ENCODE assay signal across 24 mouse cellular contexts in the genomic region with DNA sequence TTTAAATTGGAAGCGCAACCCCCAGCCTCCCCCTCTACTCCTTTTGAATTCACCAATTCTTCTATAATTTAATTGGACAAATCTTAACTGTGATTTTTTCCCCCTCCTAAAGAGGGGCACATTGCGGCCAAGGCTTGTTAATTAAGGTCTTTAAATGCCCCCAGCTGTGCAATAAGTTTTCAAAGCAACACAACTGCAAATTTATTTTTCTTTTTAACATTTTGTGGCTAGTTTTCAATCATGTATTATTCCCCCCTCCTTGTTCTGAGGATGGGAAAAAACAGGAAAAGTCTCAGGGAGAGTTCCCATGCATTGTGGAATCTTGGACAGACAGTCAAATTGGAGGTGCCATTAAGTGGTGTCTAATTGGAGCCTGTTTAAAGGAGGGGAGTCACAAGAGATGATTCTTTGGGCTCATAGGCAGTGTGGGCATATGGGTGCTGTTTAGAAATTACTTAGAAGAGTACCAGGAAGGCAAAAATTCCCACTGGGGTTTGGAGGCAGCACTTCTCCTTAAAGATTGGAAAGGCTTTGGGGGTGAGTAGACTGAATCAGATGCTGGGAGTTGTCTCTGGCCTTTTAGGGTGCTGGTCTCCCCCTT.
DNase-seq lines count a peak whose midpoint lies in the region; ATAC-seq and TF ChIP-seq lines count a peak whose summit lies in the region.
"Had no signal": no experiment of that assay in that cellular context is flagged by ENCODE, and none has a peak within 500 bp of the region (broad histone marks: within the 10 kb centered on the region; RNA-seq: fewer than 3 reads in every experiment).

No protein-coding gene starts in this region.

- H3K4me1 ChIP-seq in forebrain, embryonic 10.5 days = peaks cover 48% of the 10 kb centered on the region
- H3K4me1 ChIP-seq in forebrain, postnatal 0 days (ENCODE audit: insufficient read depth) = peaks cover 7% of the 10 kb centered on the region; the same call in 1 of the 2 replicates
- H3K4me1 ChIP-seq in forebrain, embryonic 12.5 days = peaks cover 28% of the 10 kb centered on the region
- peaks cover 29% of the 10 kb centered on the region for H3K4me1 ChIP-seq in forebrain, embryonic 15.5 days
- H3K4me1 ChIP-seq: embryonic facial prominence, embryonic 13.5 days had no signal

- H3K9ac ChIP-seq in forebrain, postnatal 0 days = no peak overlapping the region
- no peak overlapping the region for H3K9ac ChIP-seq in forebrain, embryonic 12.5 days
- H3K9ac ChIP-seq in forebrain, embryonic 15.5 days (replicated peaks) = no peak overlapping the region
- H3K9ac ChIP-seq: embryonic facial prominence, embryonic 13.5 days; hindbrain, embryonic 12.5 days; hindbrain, embryonic 15.5 days had no signal

- no peaks in the 10 kb centered on the region; the same call in 1 of the 2 replicates for H3K27me3 ChIP-seq in forebrain, embryonic 10.5 days (ENCODE audit: poor library complexity, severe bottlenecking)
- no peaks in the 10 kb centered on the region for H3K27me3 ChIP-seq in forebrain, postnatal 0 days (ENCODE audit: insufficient read depth, low read length)
- H3K27me3 ChIP-seq in forebrain, embryonic 12.5 days = no peaks in the 10 kb centered on the region
- H3K27me3 ChIP-seq in forebrain, embryonic 15.5 days = no peaks in the 10 kb centered on the region
- H3K27me3 ChIP-seq: hindbrain, embryonic 12.5 days; hindbrain, embryonic 15.5 days had no signal

- no peak overlapping the region for H3K4me2 ChIP-seq in forebrain, postnatal 0 days (ENCODE audit: low read depth)
- no peak overlapping the region for H3K4me2 ChIP-seq in forebrain, embryonic 12.5 days
- no peak overlapping the region for H3K4me2 ChIP-seq in forebrain, embryonic 15.5 days (replicated peaks)
- H3K4me2 ChIP-seq: embryonic facial prominence, embryonic 13.5 days; heart, embryonic 11.5 days; hindbrain, embryonic 12.5 days; hindbrain, embryonic 15.5 days had no signal

- no peaks in the 10 kb centered on the region for H3K9me3 ChIP-seq in forebrain, embryonic 10.5 days
- no peaks in the 10 kb centered on the region for H3K9me3 ChIP-seq in forebrain, postnatal 0 days (ENCODE audit: low read length)
- H3K9me3 ChIP-seq in forebrain, embryonic 12.5 days = no peaks in the 10 kb centered on the region
- no peaks in the 10 kb centered on the region for H3K9me3 ChIP-seq in forebrain, embryonic 15.5 days
- H3K9me3 ChIP-seq: embryonic facial prominence, embryonic 10.5 days; embryonic facial prominence, embryonic 13.5 days; hindbrain, embryonic 12.5 days; hindbrain, embryonic 15.5 days had no signal

- TF ChIP-seq CTCF in forebrain, postnatal 0 days (IDR thresholded peaks at IDR 0.05; ENCODE audit: low read depth) = no peak

- no peak for ATAC-seq in forebrain, postnatal 0 days
- ATAC-seq in forebrain, embryonic 12.5 days (ENCODE audit: low FRiP score) = peak; percentile 57; the same call in 1 of the 2 replicates
- 0 out of 2 replicates have a peak, but pooled peaks have one; percentile 52 for ATAC-seq in forebrain, embryonic 15.5 days (replicated peaks)
- ATAC-seq: activated CD4-positive, CD25-positive, alpha-beta regulatory T cell, adult 4 months; intestine, postnatal 0 days had no signal

- DNase-seq in forebrain, embryonic 10.5 days (ENCODE audit: extremely low spot score, low spot score) = no peak
- no peak for DNase-seq in forebrain, postnatal 0 days
- DNase-seq in embryo, embryonic 11 days = no peak
- no peak for DNase-seq in frontal cortex, postnatal 14 days (ENCODE audit: low spot score in 2 of 2)
- DNase-seq: adrenal gland, adult 8-10 months; adrenal gland, postnatal 25 days; cerebellum, adult 11 months; cerebellum, adult 2 months; cerebellum, adult 9-11 months; cerebellum, postnatal 25 days; gastrocnemius, postnatal 10 days; gastrocnemius, postnatal 36 days; heart, adult 2 months; kidney, adult 2 months had no signal

- WGBS in forebrain, embryonic 10.5 days = 54% methylated on average over 2 of the region's 2 CpGs
- 24% methylated on average over 2 of the region's 2 CpGs for WGBS in forebrain, postnatal 0 days
- WGBS in forebrain, embryonic 12.5 days = 25% methylated on average over 2 of the region's 2 CpGs
- 8% methylated on average over 2 of the region's 2 CpGs for WGBS in forebrain, embryonic 15.5 days

- no peak overlapping the region for H3K4me3 ChIP-seq in forebrain, embryonic 10.5 days
- H3K4me3 ChIP-seq in forebrain, postnatal 0 days (ENCODE audit: low read depth, low read length) = no peak overlapping the region
- H3K4me3 ChIP-seq in forebrain, embryonic 12.5 days (replicated peaks) = no peak overlapping the region
- H3K4me3 ChIP-seq in forebrain, embryonic 15.5 days = no peak overlapping the region
- H3K4me3 ChIP-seq: embryonic facial prominence, embryonic 10.5 days; embryonic facial prominence, embryonic 13.5 days; erythroblast, embryonic 14.5 days; heart, adult 2 months; hindbrain, embryonic 12.5 days; hindbrain, embryonic 15.5 days had no signal

- H3K27ac ChIP-seq in forebrain, embryonic 10.5 days = peak overlapping the region; percentile 82
- H3K27ac ChIP-seq in forebrain, postnatal 0 days (ENCODE audit: low read depth, low read length) = no peak overlapping the region
- peak overlapping the region; percentile 83 for H3K27ac ChIP-seq in forebrain, embryonic 12.5 days
- H3K27ac ChIP-seq in forebrain, embryonic 15.5 days (replicated peaks) = peak overlapping the region; percentile 61
- H3K27ac ChIP-seq: embryonic facial prominence, embryonic 10.5 days; embryonic facial prominence, embryonic 13.5 days; heart, adult 2 months; hindbrain, embryonic 12.5 days; hindbrain, embryonic 15.5 days had no signal

- no peaks in the 10 kb centered on the region for H3K36me3 ChIP-seq in forebrain, embryonic 10.5 days (replicated peaks)
- no peaks in the 10 kb centered on the region for H3K36me3 ChIP-seq in forebrain, postnatal 0 days (ENCODE audit: insufficient read depth)
- H3K36me3 ChIP-seq in forebrain, embryonic 12.5 days (replicated peaks) = no peaks in the 10 kb centered on the region
- no peaks in the 10 kb centered on the region for H3K36me3 ChIP-seq in forebrain, embryonic 15.5 days
- H3K36me3 ChIP-seq: embryonic facial prominence, embryonic 10.5 days; embryonic facial prominence, embryonic 13.5 days; hindbrain, embryonic 12.5 days; hindbrain, embryonic 15.5 days had no signal
